Mouse (Mus musculus) heart, postnatal 14 days (tissue): ENCODE data around the gene Ap5s1. TPM values are rescaled to one million over a fixed set of nuclear protein-coding genes. Genes with fewer than 3 reads are reported as not detected.

Experiments used
- DNase-seq, 2 experiments: peaks; one replicate each; pipeline ENCODE4 v3.0.0; 2021 to 2022
- intact Hi-C: fragments of 180-260 bp; cut with DNase I; formaldehyde crosslinking; loops from one replicate; pipeline ENCODE4 v1.15.1; 2025
- total RNA-seq, 2 experiments: library from RNA; stranded (reverse); gene quantifications; 2 replicates each; pipeline ENCODE4 v1.2.3; 2021

Gene Ap5s1
- total RNA-seq, 2 experiments from 2014 or later: 37.3 to 40.8 TPM

GRCm38 (mm10) chr2:131260544-131261307 lies 53.8 kb downstream of the Ap5s1 start:
- DNase-seq: no peak
- intact Hi-C loops: loop anchor here (5.0 to 10.0 kb wide), 2 partner anchors 252 to 296 kb away; no protein-coding TSS in a partner anchor

GRCm38 (mm10) chr2:131261481-131262212 lies 54.8 kb downstream of the Ap5s1 start:
- DNase-seq: no peak
- intact Hi-C loops: loop anchor here (5.0 to 10.0 kb wide), 2 partner anchors 251 to 297 kb away; no protein-coding TSS in a partner anchor

- DNase-seq: peak; percentile 96 to 97
- intact Hi-C loops: loop anchor here (5.0 to 10.0 kb wide), 2 partner anchors 250 to 297 kb away; no protein-coding TSS in a partner anchor
These were observed 55.4 kb downstream of the Ap5s1 start, which contains the start of gene Pank2 for GRCm38 (mm10) chr2:131262213-131262672. Gene Pank2, plus strand, starts transcription at chr2:131262495.

Other genes starting within 250 kb of the Ap5s1 start
- gene Gfra4, start 164.0 kb upstream of the Ap5s1 start, total RNA-seq: 1 to 10 TPM; 5.1 to 8.0 TPM
- 1 to 10 TPM; 1.1 to 3.0 TPM for gene Adam33, start 143.3 kb upstream of the Ap5s1 start, total RNA-seq
- 1 to 10 TPM; 1.3 to 1.5 TPM for gene Siglec1, start 120.3 kb upstream of the Ap5s1 start, total RNA-seq
- 10 to 100 TPM; 42.9 to 48.2 TPM for gene Hspa12b, start 79.8 kb upstream of the Ap5s1 start, total RNA-seq
- not detected for gene Gm11037, start 73.6 kb upstream of the Ap5s1 start, total RNA-seq
- gene 1700037H04Rik, start 47.0 kb upstream of the Ap5s1 start, total RNA-seq: 10 to 100 TPM; 11.1 to 12.2 TPM
- gene Cenpb, start 27.0 kb upstream of the Ap5s1 start, total RNA-seq: 10 to 100 TPM; 60.6 to 61.0 TPM
- gene Cdc25b, start 20.1 kb upstream of the Ap5s1 start, total RNA-seq: 10 to 100 TPM; 12.2 to 14.4 TPM
- 1 to 10 TPM; 7.6 to 8.3 TPM for gene Spef1, start 19.8 kb upstream of the Ap5s1 start, total RNA-seq
- gene Mavs, start 27.0 kb downstream of the Ap5s1 start, total RNA-seq: 10 to 100 TPM; 52.1 to 54.8 TPM
- gene Pank2, start 55.4 kb downstream of the Ap5s1 start, total RNA-seq: 10 to 100 TPM; 27.2 to 28.2 TPM
- gene Rnf24, start 145.8 kb downstream of the Ap5s1 start, total RNA-seq: 1 to 10 TPM; 3.4 to 3.9 TPM